Mouse (Mus musculus): ENCODE measurements around the gene Trp73. TPM values are rescaled to one million over a fixed set of nuclear protein-coding genes. Genes with fewer than 3 reads are reported as not detected.

Gene Trp73
- polyA plus RNA-seq, 1 experiment from 2014 or later, result 1.5 TPM

DNA sequence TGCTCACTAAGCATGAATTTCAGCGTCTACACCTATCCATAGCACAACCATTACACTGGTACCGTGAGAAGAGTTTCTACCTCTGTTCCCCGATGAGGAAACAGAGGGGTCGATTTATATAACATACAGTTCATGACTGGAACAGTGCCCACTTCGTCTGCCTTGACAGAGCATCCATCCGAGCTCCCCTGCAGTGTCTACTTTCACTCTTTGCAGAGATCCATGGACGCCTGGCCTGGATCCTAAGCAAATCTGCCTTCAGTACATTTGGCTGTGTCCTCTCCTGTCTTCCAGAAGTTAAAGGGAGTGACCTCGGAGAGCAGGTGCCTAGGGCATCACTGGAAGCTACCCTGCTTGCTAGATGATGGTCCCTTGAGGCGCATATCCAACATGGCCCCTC is 20.8 kb downstream of the Trp73 start:
- no peak overlapping the region for H3K4me3 ChIP-seq (replicated peaks)
- 82% methylated on average over 9 of the region's 9 CpGs for WGBS
- no peaks in the 10 kb centered on the region for H3K36me3 ChIP-seq
- H3K4me2 ChIP-seq (replicated peaks), result no peak overlapping the region
- H3K27me3 ChIP-seq, result peaks cover 7% of the 10 kb centered on the region; the same call in 1 of the 2 replicates
- H3K9ac ChIP-seq (replicated peaks), result no peak overlapping the region
- H3K4me1 ChIP-seq (replicated peaks), result no peaks in the 10 kb centered on the region
- H3K9me3 ChIP-seq, result no peaks in the 10 kb centered on the region
- no peak overlapping the region for H3K27ac ChIP-seq
- no peak for ATAC-seq

DNA sequence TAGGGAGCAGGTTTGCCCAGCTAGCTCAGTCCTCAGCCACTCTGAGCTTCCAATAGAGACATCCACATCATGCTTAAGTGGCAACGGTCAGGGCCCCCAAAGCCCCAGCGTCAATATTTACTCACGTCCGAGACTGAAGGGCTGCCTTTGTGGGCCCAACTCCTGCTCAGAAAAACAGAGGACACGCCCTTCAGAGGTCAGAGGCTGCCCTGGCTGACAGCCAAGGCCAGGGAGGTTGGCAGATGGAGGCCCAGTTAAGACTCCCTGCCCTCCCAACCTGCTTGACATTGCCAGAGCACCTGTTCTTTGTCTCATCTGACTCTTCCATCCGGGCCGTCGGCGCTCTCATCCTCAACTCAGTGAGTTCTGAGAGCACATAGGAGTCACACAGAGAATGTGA is 21.2 kb downstream of the Trp73 start:
- H3K4me1 ChIP-seq (replicated peaks), result no peaks in the 10 kb centered on the region
- H3K9me3 ChIP-seq, result no peaks in the 10 kb centered on the region
- no peaks in the 10 kb centered on the region for H3K36me3 ChIP-seq
- H3K4me3 ChIP-seq (replicated peaks), result no peak overlapping the region
- no peak for ATAC-seq
- H3K4me2 ChIP-seq (replicated peaks), result no peak overlapping the region
- no peak overlapping the region for H3K27ac ChIP-seq
- 64% methylated on average over 9 of the region's 9 CpGs for WGBS
- H3K27me3 ChIP-seq, result peaks cover 10% of the 10 kb centered on the region; the same call in 1 of the 2 replicates
- H3K9ac ChIP-seq (replicated peaks), result no peak overlapping the region

DNA sequence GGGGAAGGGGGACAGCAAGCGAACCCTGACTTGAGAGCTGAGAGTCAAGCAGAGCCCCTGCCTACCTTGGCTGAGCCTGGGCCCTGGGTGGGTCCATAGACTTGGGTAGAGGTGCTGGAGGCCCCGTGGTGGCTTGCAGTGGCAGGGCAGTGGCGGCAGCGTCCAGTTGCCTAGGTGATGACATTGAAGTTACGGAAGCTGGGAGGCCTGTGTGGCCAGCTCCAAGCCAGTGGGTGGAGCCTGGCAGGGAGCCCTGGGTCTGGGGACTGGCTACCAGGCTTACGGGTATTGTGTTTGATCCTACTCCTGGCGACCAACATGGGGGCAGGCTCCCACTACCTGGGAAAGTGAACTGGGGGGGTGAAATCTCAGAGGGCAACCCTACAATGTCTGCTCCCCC is 23.6 kb downstream of the Trp73 start:
- 53% methylated on average over 7 of the region's 7 CpGs for WGBS
- H3K4me1 ChIP-seq (replicated peaks), result no peaks in the 10 kb centered on the region
- ATAC-seq, result no peak
- no peak overlapping the region for H3K9ac ChIP-seq (replicated peaks)
- H3K27me3 ChIP-seq, result peaks cover 6% of the 10 kb centered on the region; the same call in 1 of the 2 replicates
- H3K4me2 ChIP-seq (replicated peaks), result no peak overlapping the region
- no peaks in the 10 kb centered on the region for H3K9me3 ChIP-seq
- no peak overlapping the region for H3K4me3 ChIP-seq (replicated peaks)
- H3K36me3 ChIP-seq, result no peaks in the 10 kb centered on the region
- no peak overlapping the region for H3K27ac ChIP-seq

DNA sequence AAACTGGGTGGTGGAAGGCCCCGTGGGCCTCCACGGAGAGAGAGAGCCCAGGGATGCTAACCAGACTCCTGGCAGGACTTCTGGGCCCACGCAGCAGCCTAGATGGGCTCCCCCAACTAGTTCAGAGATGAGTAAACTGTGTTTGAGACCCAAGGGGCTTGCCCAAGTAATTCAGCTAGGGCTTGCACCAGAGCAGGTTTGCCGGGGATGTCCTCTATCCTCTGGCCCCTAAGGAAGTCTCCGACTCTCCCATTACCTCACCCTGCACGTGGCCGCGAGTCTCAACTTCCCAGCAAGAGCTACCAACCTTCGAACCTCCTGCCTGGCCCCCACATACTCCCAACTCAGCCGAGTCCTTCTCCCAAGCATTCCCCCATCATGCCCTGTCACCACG is 30.2 kb downstream of the Trp73 start:
- H3K4me2 ChIP-seq (replicated peaks), result no peak overlapping the region
- no peak overlapping the region for H3K4me3 ChIP-seq (replicated peaks)
- no peaks in the 10 kb centered on the region for H3K36me3 ChIP-seq
- WGBS, result 82% methylated on average over 11 of the region's 11 CpGs
- H3K9ac ChIP-seq (replicated peaks), result no peak overlapping the region
- H3K4me1 ChIP-seq (replicated peaks), result peaks cover 4% of the 10 kb centered on the region; the same call in 1 of the 2 replicates
- ATAC-seq, result no peak
- H3K9me3 ChIP-seq, result no peaks in the 10 kb centered on the region
- peaks cover 23% of the 10 kb centered on the region for H3K27me3 ChIP-seq
- H3K27ac ChIP-seq, result no peak overlapping the region

DNA sequence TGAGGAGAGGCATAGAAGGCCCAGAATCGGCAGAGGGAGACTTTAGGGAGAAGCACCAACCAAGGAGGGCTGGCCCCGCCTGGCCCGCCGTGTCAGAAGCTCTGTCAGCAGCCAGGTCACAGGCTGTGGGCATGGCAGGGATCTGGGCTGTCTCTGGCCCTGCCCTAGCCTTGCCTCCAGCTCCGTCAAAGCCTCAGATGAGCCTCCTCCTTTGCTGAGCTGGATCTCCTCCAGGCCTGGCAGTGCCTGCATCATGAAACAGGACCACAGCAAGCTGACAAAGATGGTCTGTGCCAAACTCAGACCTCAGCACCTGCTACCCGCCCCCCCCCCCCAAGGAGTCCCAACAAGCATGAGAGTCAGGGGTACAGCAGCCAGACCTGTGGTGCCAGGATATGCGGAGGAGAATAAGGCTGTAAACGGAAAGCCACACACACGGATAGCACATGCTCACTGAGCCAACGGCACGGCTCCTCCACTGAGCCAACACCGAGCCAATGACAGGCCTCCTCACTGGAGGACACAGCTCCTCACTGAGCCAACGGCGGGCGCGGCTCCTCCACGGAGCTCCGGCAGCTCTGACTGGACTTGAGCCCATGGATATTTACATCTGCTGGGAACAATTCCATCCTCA is 30.7 kb downstream of the Trp73 start:
- H3K36me3 ChIP-seq, result no peaks in the 10 kb centered on the region
- no peak for ATAC-seq
- no peak overlapping the region for H3K27ac ChIP-seq
- H3K4me3 ChIP-seq (replicated peaks), result no peak overlapping the region
- peaks cover 4% of the 10 kb centered on the region; the same call in 1 of the 2 replicates for H3K4me1 ChIP-seq (replicated peaks)
- 64% methylated on average over 18 of the region's 18 CpGs for WGBS
- no peak overlapping the region for H3K9ac ChIP-seq (replicated peaks)
- H3K4me2 ChIP-seq (replicated peaks), result no peak overlapping the region
- no peaks in the 10 kb centered on the region for H3K9me3 ChIP-seq
- peaks cover 26% of the 10 kb centered on the region for H3K27me3 ChIP-seq

DNA sequence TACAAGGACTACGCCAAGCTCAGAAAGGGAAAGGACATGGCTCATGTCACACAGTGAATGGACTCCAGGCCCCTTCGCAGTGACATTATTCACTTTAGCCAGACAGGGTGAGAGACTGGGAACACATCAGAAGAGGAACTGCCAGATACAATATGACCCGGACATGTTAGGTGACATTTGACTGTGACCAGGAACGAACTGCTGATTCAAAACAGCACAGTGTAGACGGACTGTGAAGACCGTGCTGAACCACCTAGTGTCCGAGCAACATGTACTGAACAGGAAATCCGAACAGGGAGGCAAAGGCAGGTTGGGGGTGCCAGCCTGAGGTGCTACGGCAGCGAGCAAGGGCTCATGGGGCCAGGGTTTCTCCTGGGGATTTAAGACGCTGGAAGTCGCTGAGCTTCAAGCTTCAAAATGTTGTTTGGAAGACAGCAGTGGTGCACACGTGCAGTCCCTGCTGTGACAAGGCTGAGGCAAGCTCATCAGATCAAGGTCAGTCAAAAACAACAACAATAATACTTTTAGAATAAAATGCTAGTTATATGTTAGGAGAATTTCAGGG is 33.4 kb downstream of the Trp73 start:
- H3K9ac ChIP-seq (replicated peaks), result no peak overlapping the region
- H3K4me1 ChIP-seq (replicated peaks), result peaks cover 4% of the 10 kb centered on the region; the same call in 1 of the 2 replicates
- H3K27ac ChIP-seq, result no peak overlapping the region
- H3K27me3 ChIP-seq, result peaks cover 36% of the 10 kb centered on the region
- no peak overlapping the region for H3K4me3 ChIP-seq (replicated peaks)
- H3K36me3 ChIP-seq, result no peaks in the 10 kb centered on the region
- no peak for ATAC-seq
- WGBS, result 79% methylated on average over 13 of the region's 13 CpGs
- H3K4me2 ChIP-seq (replicated peaks), result no peak overlapping the region
- H3K9me3 ChIP-seq, result no peaks in the 10 kb centered on the region

DNA sequence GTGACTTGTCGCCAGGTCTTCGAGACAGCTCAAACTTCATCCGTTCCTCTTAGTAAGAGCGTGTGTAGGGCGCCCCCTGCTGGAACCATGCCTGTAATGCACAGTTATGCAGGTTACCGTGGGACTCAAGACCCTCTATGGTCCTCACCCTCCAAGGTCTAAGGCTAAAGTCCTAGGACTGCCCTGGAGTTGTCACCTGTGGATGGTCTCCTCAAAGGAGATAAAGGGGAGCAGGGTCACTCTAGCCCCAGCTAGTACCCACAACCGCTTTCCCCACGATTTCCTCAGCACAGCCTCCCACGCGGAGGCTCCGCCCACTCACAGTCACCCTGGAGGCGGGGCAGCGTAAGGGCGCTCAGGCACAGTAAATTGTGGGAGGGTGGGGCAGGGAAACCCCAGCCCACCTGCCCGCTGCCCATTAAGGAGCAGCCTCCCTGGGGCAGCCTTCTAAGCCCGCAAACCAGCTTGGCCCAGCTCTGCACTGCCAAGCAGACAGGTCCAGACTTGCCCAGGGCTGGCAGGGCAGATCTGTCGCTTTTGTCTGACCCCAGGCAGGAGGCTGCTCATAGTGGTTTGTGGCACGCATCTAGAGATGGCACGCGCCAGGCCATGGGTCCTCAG is 34.5 kb downstream of the Trp73 start:
- H3K9ac ChIP-seq (replicated peaks), result 0 out of 2 replicates have a peak overlapping the region, but pooled peaks have one; percentile 2
- no peak overlapping the region for H3K27ac ChIP-seq
- H3K9me3 ChIP-seq, result no peaks in the 10 kb centered on the region
- peaks cover 30% of the 10 kb centered on the region for H3K27me3 ChIP-seq
- H3K4me3 ChIP-seq (replicated peaks), result no peak overlapping the region
- H3K4me1 ChIP-seq (replicated peaks), result peaks cover 4% of the 10 kb centered on the region; the same call in 1 of the 2 replicates
- H3K36me3 ChIP-seq, result no peaks in the 10 kb centered on the region
- WGBS, result 28% methylated on average over 20 of the region's 20 CpGs
- ATAC-seq, result peak; percentile 63
- peak overlapping the region; percentile 30 for H3K4me2 ChIP-seq (replicated peaks)

DNA sequence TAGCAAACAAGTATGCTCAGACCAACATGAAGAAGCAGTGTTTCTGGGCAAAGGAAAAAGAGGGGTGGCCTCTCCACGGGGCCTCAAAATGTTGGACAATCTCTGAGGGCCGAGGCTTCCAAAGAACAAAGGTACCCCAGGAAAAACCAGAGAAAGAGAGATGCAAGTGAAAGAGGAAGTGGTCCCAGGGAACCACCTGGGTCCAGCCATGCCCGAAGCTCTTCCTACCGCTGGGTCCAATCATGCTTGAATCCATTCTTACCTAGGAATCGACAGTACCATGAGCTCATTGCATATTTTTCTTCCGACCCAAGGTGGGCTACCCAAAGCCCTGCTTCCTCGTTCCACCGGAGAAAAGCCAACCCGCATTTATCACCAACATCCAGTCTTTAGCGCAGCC is 36.1 kb downstream of the Trp73 start:
- Histone ChIP-seq H3K9me3 (no peaks in the 10 kb centered on the region), H3K4me2 (replicated peaks) (no peak overlapping the region), H3K27me3 (peaks cover 32% of the 10 kb centered on the region), H3K9ac (replicated peaks) (no peak overlapping the region), H3K36me3 (no peaks in the 10 kb centered on the region), H3K4me3 (replicated peaks) (no peak overlapping the region), H3K4me1 (replicated peaks) (peaks cover 4% of the 10 kb centered on the region; the same call in 1 of the 2 replicates), H3K27ac (no peak overlapping the region)
- no peak for ATAC-seq
- WGBS, result 92% methylated on average over 10 of the region's 10 CpGs

DNA sequence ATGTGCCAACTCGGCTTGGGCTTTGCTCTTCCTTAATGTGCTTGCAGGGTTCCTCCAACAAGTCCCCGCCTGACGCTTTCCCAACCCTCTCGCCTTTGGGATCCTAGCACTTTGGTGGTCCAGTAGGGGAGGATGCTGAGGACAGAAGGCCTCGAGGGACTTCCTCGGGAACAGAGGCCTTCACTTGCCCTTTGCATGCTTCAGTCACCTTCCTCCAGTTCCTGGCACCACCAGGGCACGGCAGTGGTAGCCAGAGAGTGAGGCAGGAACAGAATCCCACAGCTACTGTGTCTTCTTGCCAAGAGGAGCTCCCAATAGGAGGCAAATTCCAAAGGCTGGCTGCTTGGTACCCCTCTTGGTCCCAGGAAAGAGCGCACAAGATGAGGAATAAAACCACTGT is 36.6 kb downstream of the Trp73 start:
- H3K9me3 ChIP-seq, result no peaks in the 10 kb centered on the region
- H3K4me3 ChIP-seq (replicated peaks), result no peak overlapping the region
- H3K4me2 ChIP-seq (replicated peaks), result no peak overlapping the region
- no peaks in the 10 kb centered on the region for H3K36me3 ChIP-seq
- no peak overlapping the region for H3K9ac ChIP-seq (replicated peaks)
- ATAC-seq, result no peak
- peaks cover 4% of the 10 kb centered on the region; the same call in 1 of the 2 replicates for H3K4me1 ChIP-seq (replicated peaks)
- peaks cover 32% of the 10 kb centered on the region for H3K27me3 ChIP-seq
- 75% methylated on average over 8 of the region's 8 CpGs for WGBS
- no peak overlapping the region for H3K27ac ChIP-seq

DNA sequence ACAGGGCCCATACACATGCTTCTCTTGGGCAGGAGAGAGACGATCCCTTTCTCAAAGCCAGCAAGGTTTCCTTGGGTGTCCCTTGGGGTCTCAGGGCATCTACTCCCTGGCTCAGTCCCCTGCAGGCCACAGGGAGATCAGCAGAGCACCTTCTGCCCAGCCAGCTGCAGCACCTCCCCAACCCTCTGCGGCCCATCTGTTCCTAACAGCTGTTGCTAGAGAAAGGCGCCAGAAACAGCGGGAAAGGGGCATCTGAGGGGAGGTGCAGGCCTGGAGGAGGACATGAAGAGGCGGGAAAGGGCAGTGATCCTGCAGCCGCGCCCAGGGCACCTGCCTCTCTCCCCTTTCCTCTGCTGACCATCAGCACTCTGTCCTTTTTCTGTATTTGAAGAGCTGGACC is 40.6 kb downstream of the Trp73 start:
- Histone ChIP-seq H3K4me1 (replicated peaks) (peaks cover 7% of the 10 kb centered on the region), H3K27ac (no peak overlapping the region), H3K9me3 (no peaks in the 10 kb centered on the region), H3K9ac (replicated peaks) (no peak overlapping the region), H3K4me3 (replicated peaks) (no peak overlapping the region), H3K4me2 (replicated peaks) (no peak overlapping the region), H3K27me3 (peaks cover 17% of the 10 kb centered on the region), H3K36me3 (no peaks in the 10 kb centered on the region)
- WGBS, result 64% methylated on average over 7 of the region's 7 CpGs
- no peak for ATAC-seq

DNA sequence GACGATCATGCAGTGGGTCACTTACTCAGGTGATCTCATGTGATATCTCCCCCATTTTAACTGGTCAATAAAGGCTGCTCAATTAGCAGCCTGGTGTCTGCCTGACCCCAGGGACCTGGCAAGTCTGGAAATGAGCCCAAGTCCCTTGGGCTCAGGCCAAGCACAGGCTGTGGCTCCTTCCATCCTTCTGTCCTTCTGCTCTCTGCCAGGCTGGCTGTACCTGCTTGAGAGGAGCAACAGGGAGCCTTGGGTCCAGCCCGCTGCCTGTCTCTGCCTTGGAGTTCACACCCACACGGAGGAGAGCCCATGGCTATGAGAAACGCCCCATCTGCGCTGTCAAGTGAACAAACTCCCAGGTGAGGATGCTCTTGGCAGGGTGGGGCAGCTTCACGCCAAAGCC is 43.9 kb downstream of the Trp73 start:
- no peak for ATAC-seq
- 24% methylated on average over 6 of the region's 6 CpGs for WGBS
- H3K9ac ChIP-seq (replicated peaks), result no peak overlapping the region
- no peak overlapping the region for H3K4me2 ChIP-seq (replicated peaks)
- no peaks in the 10 kb centered on the region for H3K36me3 ChIP-seq
- H3K9me3 ChIP-seq, result no peaks in the 10 kb centered on the region
- H3K27ac ChIP-seq, result no peak overlapping the region
- H3K4me3 ChIP-seq (replicated peaks), result no peak overlapping the region
- H3K27me3 ChIP-seq, result peaks cover 5% of the 10 kb centered on the region; the same call in 1 of the 2 replicates
- H3K4me1 ChIP-seq (replicated peaks), result peaks cover 7% of the 10 kb centered on the region

DNA sequence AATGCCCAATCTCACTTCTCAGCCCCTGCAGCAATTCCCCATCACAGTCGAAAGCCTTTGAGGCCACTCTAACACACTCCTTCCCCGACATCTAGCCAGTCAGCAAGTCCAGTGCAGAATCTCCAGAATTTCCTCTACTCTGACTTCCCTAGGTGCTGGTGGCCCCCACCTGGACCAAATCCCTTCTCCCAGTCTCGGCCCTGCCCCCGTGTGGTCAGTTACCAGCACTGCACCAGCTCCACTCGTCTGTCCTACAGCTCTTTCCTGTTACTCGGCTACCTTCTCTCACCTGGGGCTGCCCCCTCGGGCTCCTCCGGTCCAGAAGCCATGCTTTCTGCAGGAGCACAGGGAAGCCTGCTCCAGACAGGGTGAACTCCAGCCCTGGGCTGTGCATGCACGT is 46.8 kb downstream of the Trp73 start:
- Histone ChIP-seq H3K9ac (replicated peaks) (no peak overlapping the region), H3K4me3 (replicated peaks) (no peak overlapping the region), H3K4me1 (replicated peaks) (peaks cover 7% of the 10 kb centered on the region), H3K4me2 (replicated peaks) (no peak overlapping the region), H3K27ac (no peak overlapping the region), H3K27me3 (no peaks in the 10 kb centered on the region; the same call in 1 of the 2 replicates), H3K9me3 (no peaks in the 10 kb centered on the region), H3K36me3 (no peaks in the 10 kb centered on the region)
- ATAC-seq, result no peak
- WGBS, result 27% methylated on average over 9 of the region's 9 CpGs

Measured in midbrain, embryonic 13.5 days (tissue).